Mouse (Mus musculus) kidney, embryonic 16.5 days (tissue): ENCODE results near the gene Wtip. TPM values are rescaled to one million over a fixed set of nuclear protein-coding genes. Genes with fewer than 3 reads are reported as not detected.
"Not testable (repeated sequence)": the region's sequence is repeated elsewhere in the genome, so short reads cannot be mapped to it uniquely, and the experiment has no call there.

Experiments
- ATAC-seq: fragments of 200-750 bp; cut with Nextera tagmentation; 2 replicates; pipeline ENCODE4 v1.8.0; 2017; ENCODE audit warnings: moderate TSS enrichment; ENCODE audit not compliant: low FRiP score, low TSS enrichment
- H3K27ac ChIP-seq: fragments of 300-500 bp; sonication (generic); 2 replicates; pipeline ENCODE4 v1.5.1; 2014; ENCODE audit warnings: low read length
- H3K27me3 ChIP-seq: fragments of 300-500 bp; sonication (generic); 2 replicates; pipeline ENCODE4 v1.6.1; 2014; ENCODE audit warnings: low read length, control low read depth, mixed read lengths; ENCODE audit not compliant: insufficient read depth
- H3K36me3 ChIP-seq: fragments of 300-500 bp; sonication (generic); 2 replicates; pipeline ENCODE4 v1.6.1; 2014; ENCODE audit warnings: low read length, control low read depth, mixed read lengths; ENCODE audit not compliant: insufficient read depth
- H3K4me1 ChIP-seq: fragments of 300-500 bp; sonication (generic); 2 replicates; pipeline ENCODE4 v1.6.1; 2014; ENCODE audit warnings: low read length, control low read depth, mixed read lengths; ENCODE audit not compliant: insufficient read depth
- H3K4me2 ChIP-seq: fragments of 300-500 bp; sonication (generic); replicated peaks from 2 replicates; pipeline ENCODE4 v1.6.1; 2014; ENCODE audit warnings: low read depth, low read length
- H3K4me3 ChIP-seq: fragments of 300-500 bp; sonication (generic); 2 replicates; pipeline ENCODE4 v1.5.1; 2014; ENCODE audit warnings: mild to moderate bottlenecking, low read length
- H3K9ac ChIP-seq: fragments of 300-500 bp; sonication (generic); replicated peaks from 2 replicates; pipeline ENCODE4 v1.6.1; 2014; ENCODE audit warnings: low read length
- H3K9me3 ChIP-seq: fragments of 300-500 bp; sonication (generic); 2 replicates; pipeline ENCODE4 v1.6.1; 2016; ENCODE audit warnings: low read length, control low read depth
- WGBS: fragments of 180-500 bp; shearing (Covaris S2); extraction: QIAGEN DNeasy Blood & Tissue Kit; methylation state at CpG from one replicate; pipeline ENCODE4 v1.1.7; 2014; 5-methylcytosine and 5-hydroxymethylcytosine counted together
- polyA plus RNA-seq: library from polyadenylated mRNA; unstranded; fragments of >200 nt; fragmentation: Nextera tagmentation; extraction: Ambion mirVana; gene quantifications from 2 replicates; pipeline ENCODE4 v1.2.1, GENCODE M21; 2015

The Wtip gene
- 6.1 and 7.3 TPM in 2 replicates for polyA plus RNA-seq

DNA sequence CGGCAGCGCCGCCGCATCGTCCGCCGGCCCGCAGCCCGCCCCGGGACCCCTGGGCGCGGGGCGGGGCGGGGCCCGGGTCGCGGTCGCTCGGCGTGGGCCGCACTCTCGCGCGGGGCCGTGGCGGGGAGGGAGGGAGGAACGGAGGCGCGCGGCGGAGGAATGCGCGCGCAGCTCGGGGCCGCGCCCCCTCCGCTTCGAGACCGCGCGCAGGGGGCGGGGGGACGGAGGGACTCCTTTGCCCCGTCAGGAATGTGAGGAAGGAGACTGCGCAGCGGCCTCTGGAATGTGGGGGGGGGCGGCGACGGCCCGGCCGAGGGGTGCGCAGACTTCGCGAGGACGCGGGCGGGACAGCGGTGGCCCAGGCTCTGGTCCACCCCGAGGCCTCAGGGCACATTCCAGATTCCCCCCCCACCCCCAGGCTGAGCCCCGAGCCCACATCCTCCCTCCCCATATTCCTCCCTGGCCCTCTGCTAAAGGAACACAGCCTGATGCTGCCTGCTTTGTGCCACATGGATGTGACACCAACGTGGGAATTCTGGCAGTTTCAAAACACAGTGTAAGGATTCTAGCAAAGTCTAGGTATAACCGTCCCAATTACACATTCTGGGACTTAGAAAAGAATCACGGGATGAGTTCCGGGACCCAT is at the start of gene Wtip:
Gene Wtip (minus strand): TSS at position 152 of the 646 bp plus-strand sequence.
- peak within 1 kb of the TSS; percentile 69 for H3K4me2 ChIP-seq
- H3K27me3 ChIP-seq: no peaks in the 10 kb centered on the region
- under 1% methylated on average over 37 of the region's 65 CpGs for WGBS

GRCm38 (mm10) chr7:34176241-34176640 is 43.2 kb upstream of the Wtip start:
- H3K9ac ChIP-seq, H3K4me2 ChIP-seq, H3K27me3 ChIP-seq, H3K27ac ChIP-seq, H3K9me3 ChIP-seq, ATAC-seq, H3K36me3 ChIP-seq, H3K4me1 ChIP-seq, H3K4me3 ChIP-seq: not testable (repeated sequence)
- WGBS: 85% methylated on average over 6 of the region's 6 CpGs

More for the DNA sequence above, at the start of gene Wtip:
- ATAC-seq: peak; percentile 95
- H3K36me3 ChIP-seq: no peaks in the 10 kb centered on the region
- H3K9me3 ChIP-seq: no peaks in the 10 kb centered on the region
- H3K4me3 ChIP-seq: peak within 1 kb of the TSS; percentile 84
- peak within 1 kb of the TSS; percentile 93 for H3K9ac ChIP-seq
- peak within 1 kb of the TSS; percentile 43 for H3K27ac ChIP-seq
- H3K4me1 ChIP-seq: peaks cover 18% of the 10 kb centered on the region

DNA sequence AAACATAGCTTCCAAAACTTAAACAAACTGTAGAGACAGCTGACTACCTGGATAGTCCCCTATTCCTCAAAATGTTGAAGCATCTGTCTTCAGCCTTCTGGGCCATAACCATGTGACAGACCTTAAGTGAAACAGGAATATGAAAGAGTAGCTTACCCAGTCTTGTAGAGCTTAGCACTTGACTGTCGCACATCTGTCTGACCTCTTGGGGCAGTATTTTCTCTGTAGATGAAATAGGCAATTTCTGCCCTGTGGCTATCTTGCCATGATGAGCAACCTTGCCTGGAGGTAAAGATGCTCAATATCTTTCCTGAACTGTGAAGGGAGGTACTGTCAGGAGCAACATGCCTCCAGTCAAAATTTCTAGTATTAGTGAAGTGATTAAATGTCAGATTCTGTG is 39.2 kb upstream of the Wtip start:
- Histone ChIP-seq H3K27ac (no peak overlapping the region), H3K4me2 (no peak overlapping the region), H3K36me3 (no peaks in the 10 kb centered on the region), H3K4me3 (no peak overlapping the region), H3K9me3 (no peaks in the 10 kb centered on the region), H3K4me1 (peaks cover 2% of the 10 kb centered on the region; the same call in 1 of the 2 replicates), H3K9ac (no peak overlapping the region), H3K27me3 (no peaks in the 10 kb centered on the region)
- ATAC-seq: no peak
- 75% methylated on average over 1 of the region's 1 CpGs for WGBS

GRCm38 (mm10) chr7:34169454-34169853 is 36.4 kb upstream of the Wtip start, which contains the start of gene Uba2:
Uba2 (minus strand) TSS chr7:34169599.
- H3K4me3 ChIP-seq: peak within 1 kb of the TSS; percentile 98
- H3K9me3 ChIP-seq: no peaks in the 10 kb centered on the region
- no peaks in the 10 kb centered on the region for H3K27me3 ChIP-seq
- H3K36me3 ChIP-seq: peaks cover 14% of the 10 kb centered on the region
- ATAC-seq: no peak
- H3K4me1 ChIP-seq: peaks cover 10% of the 10 kb centered on the region
- H3K4me2 ChIP-seq: peak within 1 kb of the TSS; percentile 85
- H3K9ac ChIP-seq: peak within 1 kb of the TSS; percentile 95
- 82% methylated on average over 3 of the region's 3 CpGs for WGBS
- H3K27ac ChIP-seq: peak within 1 kb of the TSS; percentile 93; the same call in 1 of the 2 replicates

GRCm38 (mm10) chr7:34168470-34169251 is 35.6 kb upstream of the Wtip start:
- peak; percentile 96 for ATAC-seq
- Histone ChIP-seq H3K27ac (peak overlapping the region; percentile 93), H3K4me3 (peak overlapping the region; percentile 98), H3K9ac (peak overlapping the region; percentile 95), H3K9me3 (no peaks in the 10 kb centered on the region), H3K4me1 (peaks cover 10% of the 10 kb centered on the region), H3K4me2 (peak overlapping the region; percentile 85), H3K27me3 (no peaks in the 10 kb centered on the region), H3K36me3 (peaks cover 21% of the 10 kb centered on the region)
- 10% methylated on average over 30 of the region's 30 CpGs for WGBS

DNA sequence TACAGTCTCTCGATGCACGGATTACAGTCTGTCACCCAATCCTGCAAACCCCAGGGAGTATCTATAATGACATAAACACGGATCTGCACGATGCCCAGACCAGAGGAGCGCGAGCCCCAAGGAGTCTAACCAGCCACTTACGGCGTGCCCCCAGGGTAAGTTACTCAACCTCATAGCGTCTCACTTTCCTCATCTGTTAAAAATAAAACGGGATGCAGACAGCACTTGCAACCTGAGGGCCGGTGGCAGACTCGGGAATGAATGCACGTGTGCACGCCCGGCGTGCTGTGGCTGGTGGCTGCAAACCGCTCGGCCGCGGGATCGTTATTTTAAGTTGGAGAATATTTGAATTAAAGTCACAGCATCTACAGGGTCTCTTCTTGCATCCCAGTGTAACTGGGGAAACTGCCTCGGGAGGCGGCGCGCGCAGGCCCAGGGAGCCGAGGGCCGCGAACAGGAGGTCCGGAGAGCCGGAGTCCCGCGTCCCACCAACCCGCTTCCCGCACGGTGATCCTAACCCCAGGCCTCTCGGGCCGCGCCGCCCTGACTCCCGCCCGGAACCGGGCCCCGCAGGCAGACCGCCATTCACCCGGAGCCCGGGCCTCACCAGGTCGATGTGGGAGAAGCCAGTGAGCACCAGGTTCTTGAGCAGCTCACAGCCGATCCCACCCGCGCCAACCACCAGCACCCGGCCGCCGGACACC is 34.9 kb upstream of the Wtip start:
- Histone ChIP-seq H3K36me3 (peaks cover 29% of the 10 kb centered on the region), H3K4me1 (peaks cover 10% of the 10 kb centered on the region), H3K4me2 (peak overlapping the region; percentile 85), H3K9ac (peak overlapping the region; percentile 95), H3K27me3 (no peaks in the 10 kb centered on the region), H3K27ac (peak overlapping the region; percentile 93), H3K9me3 (no peaks in the 10 kb centered on the region), H3K4me3 (peak overlapping the region; percentile 98)
- ATAC-seq: peak; percentile 25
- whole genome bisulfite sequencing: under 1% methylated on average over 51 of the region's 54 CpGs

- Histone ChIP-seq H3K36me3 (peaks cover 39% of the 10 kb centered on the region), H3K4me1 (peaks cover 10% of the 10 kb centered on the region), H3K4me2 (peak overlapping the region; percentile 40), H3K27me3 (no peaks in the 10 kb centered on the region), H3K27ac (no peak overlapping the region), H3K9me3 (no peaks in the 10 kb centered on the region), H3K4me3 (0 out of 2 replicates have a peak overlapping the region, but pooled peaks have one; percentile 16), H3K9ac (no peak overlapping the region)
- no peak for ATAC-seq
- WGBS: 49% methylated on average over 4 of the region's 4 CpGs
These were observed 33.8 kb upstream of the Wtip start for GRCm38 (mm10) chr7:34166850-34167249.

- Histone ChIP-seq H3K27ac (no peak overlapping the region), H3K4me1 (peaks cover 10% of the 10 kb centered on the region), H3K27me3 (no peaks in the 10 kb centered on the region), H3K36me3 (peaks cover 47% of the 10 kb centered on the region), H3K9me3 (no peaks in the 10 kb centered on the region), H3K4me2 (no peak overlapping the region), H3K4me3 (no peak overlapping the region), H3K9ac (no peak overlapping the region)
- WGBS: 83% methylated on average over 3 of the region's 3 CpGs
- ATAC-seq: no peak
These were observed 32.9 kb upstream of the Wtip start for GRCm38 (mm10) chr7:34165999-34166398.

GRCm38 (mm10) chr7:34164671-34165070 is 31.6 kb upstream of the Wtip start:
- Histone ChIP-seq H3K36me3 (peaks cover 59% of the 10 kb centered on the region), H3K4me3 (no peak overlapping the region), H3K9me3 (no peaks in the 10 kb centered on the region), H3K4me2 (no peak overlapping the region), H3K27ac (no peak overlapping the region), H3K27me3 (no peaks in the 10 kb centered on the region), H3K4me1 (peaks cover 10% of the 10 kb centered on the region), H3K9ac (no peak overlapping the region)
- no peak for ATAC-seq
- WGBS: 90% methylated on average over 7 of the region's 7 CpGs
